Mouse (Mus musculus): ENCODE data around the gene Cox7a2. TPM values are rescaled to one million over a fixed set of nuclear protein-coding genes. Genes with fewer than 3 reads are reported as not detected.

Gene Cox7a2
- 1,316 and 1,450 TPM in 2 replicates for polyA plus RNA-seq (2015; fragmentation: Nextera tagmentation; extraction: Ambion mirVana)

DNA sequence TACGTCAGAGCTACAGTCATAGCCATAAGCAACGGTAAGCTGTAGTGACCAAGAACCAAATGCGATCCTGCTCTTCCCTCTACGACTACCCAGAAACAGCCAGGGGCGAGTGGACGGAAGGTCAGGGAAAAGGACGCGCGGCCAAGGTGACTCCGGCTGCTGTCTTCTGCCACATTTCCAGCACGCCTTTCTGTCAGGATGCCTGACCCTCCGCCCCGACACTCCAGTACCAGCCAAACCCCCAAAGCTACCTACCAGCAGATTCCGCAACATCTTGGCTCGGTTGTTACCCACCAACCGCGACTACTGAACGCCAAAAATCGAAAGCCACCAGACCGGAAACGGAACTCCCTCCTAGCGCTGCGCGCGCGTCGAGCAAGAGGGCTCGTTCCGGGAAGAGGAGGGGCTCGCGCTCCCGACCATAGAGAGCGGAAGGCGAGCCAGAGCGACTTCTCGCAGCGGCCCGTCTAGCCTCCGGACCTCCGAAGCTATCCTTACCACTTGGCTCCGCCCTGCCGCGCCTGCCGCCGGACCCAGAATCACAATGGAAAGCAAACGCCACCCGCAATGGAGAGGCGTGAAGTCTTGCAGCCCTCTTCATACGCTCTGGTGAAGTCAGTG lies at the start of gene Cox7a2:
Gene Cox7a2 (minus strand): TSS at position 494 of the 621 bp plus-strand sequence.
- Histone ChIP-seq H3K9ac (peak within 1 kb of the TSS; percentile 96), H3K27ac (replicated peaks) (peak within 1 kb of the TSS; percentile 97), H3K27me3 (replicated peaks) (no peaks in the 10 kb centered on the region), H3K4me1 (peaks cover 23% of the 10 kb centered on the region), H3K4me2 (peak within 1 kb of the TSS; percentile 90), H3K4me3 (peak within 1 kb of the TSS; percentile 90), H3K36me3 (peaks cover 34% of the 10 kb centered on the region), H3K9me3 (no peaks in the 10 kb centered on the region)
- peak; percentile 94 for ATAC-seq (ENCODE audit: extremely low read depth, insufficient number of reproducible peaks, low FRiP score, low TSS enrichment)
- under 1% methylated on average over 49 of the region's 49 CpGs for WGBS

DNA sequence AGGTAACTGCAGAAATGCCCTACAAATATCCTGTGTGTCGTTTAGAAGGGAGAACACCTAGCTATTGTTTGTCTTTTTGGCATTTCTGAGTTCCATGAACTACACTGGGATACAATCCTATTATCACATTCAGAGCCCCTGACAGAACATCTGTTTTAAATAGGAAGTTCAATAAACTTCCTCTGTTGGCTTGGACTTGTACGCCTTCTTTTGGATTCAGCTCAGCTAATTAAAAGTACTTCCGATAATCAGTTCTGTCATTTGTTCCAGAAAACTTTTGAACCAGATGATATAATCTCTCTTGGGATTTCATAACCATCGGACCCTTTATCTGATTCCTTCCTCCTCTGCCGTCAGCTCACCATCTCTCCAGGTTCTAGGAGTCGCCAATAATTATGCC lies 49.7 kb upstream of the Cox7a2 start:
- no peak overlapping the region for H3K9ac ChIP-seq
- no peak overlapping the region for H3K27ac ChIP-seq (replicated peaks)
- H3K4me1 ChIP-seq = peaks cover 7% of the 10 kb centered on the region
- peaks cover 18% of the 10 kb centered on the region for H3K36me3 ChIP-seq
- no peaks in the 10 kb centered on the region for H3K9me3 ChIP-seq
- H3K4me2 ChIP-seq = no peak overlapping the region
- ATAC-seq (ENCODE audit: extremely low read depth, insufficient number of reproducible peaks, low FRiP score, low TSS enrichment) = no peak
- H3K4me3 ChIP-seq = no peak overlapping the region
- WGBS = 61% methylated on average over 6 of the region's 6 CpGs
- H3K27me3 ChIP-seq (replicated peaks) = no peaks in the 10 kb centered on the region

DNA sequence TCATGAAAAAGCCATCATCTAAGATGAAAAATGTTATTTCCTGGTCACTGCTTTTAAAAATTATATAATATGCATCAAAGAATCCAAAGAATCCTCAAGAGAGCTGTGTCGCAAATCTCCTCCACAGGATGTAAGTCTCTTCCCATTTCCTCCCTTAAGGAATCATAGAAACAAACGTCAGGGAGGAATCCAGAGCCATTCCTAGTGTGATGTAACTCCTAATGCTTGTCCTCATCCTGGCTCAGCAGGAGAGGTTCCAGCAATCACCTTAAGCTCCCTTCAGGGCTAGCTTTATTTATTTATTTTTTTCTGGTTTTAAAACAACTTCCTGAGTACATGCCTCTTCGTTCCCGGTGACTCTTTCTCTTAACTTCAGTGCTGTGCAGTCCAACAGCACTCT lies 47.5 kb upstream of the Cox7a2 start:
- ATAC-seq (ENCODE audit: extremely low read depth, insufficient number of reproducible peaks, low FRiP score, low TSS enrichment) = no peak
- H3K9me3 ChIP-seq = no peaks in the 10 kb centered on the region
- H3K27me3 ChIP-seq (replicated peaks) = no peaks in the 10 kb centered on the region
- no peak overlapping the region for H3K9ac ChIP-seq
- no peak overlapping the region for H3K27ac ChIP-seq (replicated peaks)
- 31% methylated on average over 4 of the region's 4 CpGs for WGBS
- no peak overlapping the region for H3K4me3 ChIP-seq
- no peak overlapping the region for H3K4me2 ChIP-seq
- peaks cover 7% of the 10 kb centered on the region for H3K4me1 ChIP-seq
- H3K36me3 ChIP-seq = peaks cover 3% of the 10 kb centered on the region; the same call in 1 of the 2 replicates

DNA sequence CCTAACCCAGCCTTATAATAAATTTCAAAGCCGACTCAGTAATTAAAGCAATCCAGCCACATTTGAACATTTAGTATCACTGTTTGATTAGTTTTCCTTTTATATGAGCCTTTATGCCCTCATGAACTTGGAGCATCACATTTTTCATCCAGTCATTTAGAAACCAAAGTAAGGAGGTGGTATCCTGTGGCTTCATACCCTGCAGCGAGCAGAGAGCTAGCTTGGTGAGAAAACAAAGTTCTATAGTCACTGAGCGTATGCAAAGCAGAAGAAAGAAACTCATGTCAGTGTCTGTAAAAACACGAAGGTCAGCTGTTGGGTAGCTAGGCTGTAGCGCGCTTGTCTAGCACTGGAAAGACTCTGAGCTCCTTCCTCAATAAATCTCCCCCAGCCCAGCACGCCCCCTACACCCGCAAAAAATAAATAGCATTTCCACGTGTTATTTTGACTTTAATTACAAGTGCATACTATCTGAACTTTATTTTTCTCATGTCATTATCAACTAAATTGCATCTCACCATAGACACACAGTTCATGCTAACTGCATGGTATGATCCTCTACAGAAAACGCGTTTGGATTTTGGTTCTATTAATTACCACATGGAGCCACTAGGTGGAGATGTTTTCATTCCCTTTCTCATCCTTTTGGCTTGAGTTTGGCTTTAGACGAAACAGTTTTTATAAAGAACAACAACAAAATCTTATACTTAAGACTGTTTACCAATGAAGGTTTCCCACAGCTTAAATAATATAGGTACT lies 46.8 kb upstream of the Cox7a2 start:
- H3K9me3 ChIP-seq = no peaks in the 10 kb centered on the region
- H3K9ac ChIP-seq = no peak overlapping the region
- no peak overlapping the region for H3K4me3 ChIP-seq
- H3K27ac ChIP-seq (replicated peaks) = no peak overlapping the region
- no peak overlapping the region for H3K4me2 ChIP-seq
- no peaks in the 10 kb centered on the region for H3K27me3 ChIP-seq (replicated peaks)
- WGBS = 45% methylated on average over 12 of the region's 12 CpGs
- peaks cover 3% of the 10 kb centered on the region; the same call in 1 of the 2 replicates for H3K36me3 ChIP-seq
- ATAC-seq (ENCODE audit: extremely low read depth, insufficient number of reproducible peaks, low FRiP score, low TSS enrichment) = no peak
- peaks cover 7% of the 10 kb centered on the region for H3K4me1 ChIP-seq

DNA sequence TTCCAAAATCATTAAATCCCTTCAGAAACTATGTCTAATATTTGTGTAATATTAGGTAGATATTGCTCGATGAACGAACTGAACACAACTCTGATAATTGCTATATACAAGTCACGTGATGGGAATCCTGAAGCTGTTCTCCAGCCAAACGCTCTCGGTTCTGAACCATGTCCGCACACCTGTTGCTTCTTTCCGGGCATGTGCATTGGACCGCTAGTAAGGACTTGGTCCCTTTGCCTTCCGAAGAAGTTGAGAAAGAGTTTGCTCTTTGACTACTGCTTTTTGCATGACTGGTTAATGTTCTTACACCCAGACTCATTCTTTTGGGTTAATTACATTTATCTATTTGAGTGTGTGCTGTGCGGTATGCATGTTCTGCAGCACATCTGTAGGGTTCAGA lies 45.7 kb upstream of the Cox7a2 start:
- Histone ChIP-seq H3K4me1 (peaks cover 7% of the 10 kb centered on the region), H3K4me2 (no peak overlapping the region), H3K36me3 (peaks cover 3% of the 10 kb centered on the region; the same call in 1 of the 2 replicates), H3K9ac (no peak overlapping the region), H3K27ac (replicated peaks) (no peak overlapping the region), H3K9me3 (no peaks in the 10 kb centered on the region), H3K4me3 (no peak overlapping the region), H3K27me3 (replicated peaks) (no peaks in the 10 kb centered on the region)
- no peak for ATAC-seq (ENCODE audit: extremely low read depth, insufficient number of reproducible peaks, low FRiP score, low TSS enrichment)
- 86% methylated on average over 10 of the region's 10 CpGs for WGBS

DNA sequence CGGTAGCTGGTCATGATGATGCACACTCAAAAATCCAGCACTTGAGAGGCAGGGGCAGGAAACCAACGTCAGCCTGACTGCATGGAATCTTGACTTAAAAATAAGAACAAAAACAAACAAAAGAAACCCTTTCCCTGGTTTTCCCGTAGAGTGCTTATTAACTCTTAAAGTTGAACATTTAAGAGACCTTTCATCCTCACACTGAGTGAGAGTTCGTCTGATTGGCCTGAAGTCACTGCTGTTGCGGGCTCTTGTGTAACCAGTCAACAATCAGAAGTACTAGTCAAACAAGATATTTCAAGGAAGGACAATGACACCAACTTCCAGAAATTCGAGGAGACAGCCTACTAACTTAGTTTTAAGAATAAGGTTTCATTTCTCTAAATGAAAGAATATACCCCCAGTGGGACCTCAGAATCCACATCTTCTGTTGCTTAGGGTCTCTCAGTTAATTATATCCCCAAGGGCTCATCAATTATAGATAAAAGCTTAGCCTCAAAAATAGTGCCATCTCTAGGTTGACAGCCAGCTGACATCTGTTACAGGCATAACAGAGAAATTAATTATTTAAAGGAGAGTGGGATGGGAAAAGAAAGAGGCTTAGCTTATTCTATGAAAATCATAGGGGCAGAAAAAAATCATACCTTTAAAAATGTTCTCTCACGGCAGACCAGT lies 36.9 kb upstream of the Cox7a2 start:
- Histone ChIP-seq H3K4me2 (no peak overlapping the region), H3K36me3 (no peaks in the 10 kb centered on the region), H3K9ac (no peak overlapping the region), H3K27me3 (replicated peaks) (no peaks in the 10 kb centered on the region), H3K4me3 (no peak overlapping the region), H3K9me3 (no peaks in the 10 kb centered on the region), H3K27ac (replicated peaks) (no peak overlapping the region), H3K4me1 (peaks cover 10% of the 10 kb centered on the region)
- 65% methylated on average over 7 of the region's 7 CpGs for WGBS
- no peak for ATAC-seq (ENCODE audit: extremely low read depth, insufficient number of reproducible peaks, low FRiP score, low TSS enrichment)

DNA sequence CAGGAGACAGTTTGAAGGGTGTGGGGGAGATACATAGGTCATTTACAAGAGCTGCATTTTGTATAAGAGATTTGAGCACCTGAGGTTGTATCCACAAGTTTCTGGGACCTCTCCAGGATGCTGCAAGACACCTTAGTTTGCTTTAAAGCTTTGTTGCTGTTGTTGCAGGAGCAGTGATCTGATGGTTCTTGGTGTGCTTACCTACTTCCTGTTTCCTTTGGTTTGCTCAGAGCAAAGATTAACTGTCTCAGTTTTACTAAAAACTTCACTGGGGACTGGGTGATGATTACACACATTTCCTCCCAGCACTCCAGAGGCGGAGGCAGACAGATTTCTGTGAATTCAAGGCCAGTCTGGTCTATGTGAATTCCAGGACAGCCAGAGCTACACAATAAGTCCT lies 35.4 kb upstream of the Cox7a2 start:
- no peaks in the 10 kb centered on the region for H3K27me3 ChIP-seq (replicated peaks)
- no peak overlapping the region for H3K9ac ChIP-seq
- H3K4me3 ChIP-seq = no peak overlapping the region
- H3K27ac ChIP-seq (replicated peaks) = no peak overlapping the region
- no peak for ATAC-seq (ENCODE audit: extremely low read depth, insufficient number of reproducible peaks, low FRiP score, low TSS enrichment)
- H3K4me2 ChIP-seq = no peak overlapping the region
- H3K9me3 ChIP-seq = no peaks in the 10 kb centered on the region
- H3K4me1 ChIP-seq = peaks cover 20% of the 10 kb centered on the region
- no peaks in the 10 kb centered on the region for H3K36me3 ChIP-seq
- 73% methylated on average over 1 of the region's 1 CpGs for WGBS

DNA sequence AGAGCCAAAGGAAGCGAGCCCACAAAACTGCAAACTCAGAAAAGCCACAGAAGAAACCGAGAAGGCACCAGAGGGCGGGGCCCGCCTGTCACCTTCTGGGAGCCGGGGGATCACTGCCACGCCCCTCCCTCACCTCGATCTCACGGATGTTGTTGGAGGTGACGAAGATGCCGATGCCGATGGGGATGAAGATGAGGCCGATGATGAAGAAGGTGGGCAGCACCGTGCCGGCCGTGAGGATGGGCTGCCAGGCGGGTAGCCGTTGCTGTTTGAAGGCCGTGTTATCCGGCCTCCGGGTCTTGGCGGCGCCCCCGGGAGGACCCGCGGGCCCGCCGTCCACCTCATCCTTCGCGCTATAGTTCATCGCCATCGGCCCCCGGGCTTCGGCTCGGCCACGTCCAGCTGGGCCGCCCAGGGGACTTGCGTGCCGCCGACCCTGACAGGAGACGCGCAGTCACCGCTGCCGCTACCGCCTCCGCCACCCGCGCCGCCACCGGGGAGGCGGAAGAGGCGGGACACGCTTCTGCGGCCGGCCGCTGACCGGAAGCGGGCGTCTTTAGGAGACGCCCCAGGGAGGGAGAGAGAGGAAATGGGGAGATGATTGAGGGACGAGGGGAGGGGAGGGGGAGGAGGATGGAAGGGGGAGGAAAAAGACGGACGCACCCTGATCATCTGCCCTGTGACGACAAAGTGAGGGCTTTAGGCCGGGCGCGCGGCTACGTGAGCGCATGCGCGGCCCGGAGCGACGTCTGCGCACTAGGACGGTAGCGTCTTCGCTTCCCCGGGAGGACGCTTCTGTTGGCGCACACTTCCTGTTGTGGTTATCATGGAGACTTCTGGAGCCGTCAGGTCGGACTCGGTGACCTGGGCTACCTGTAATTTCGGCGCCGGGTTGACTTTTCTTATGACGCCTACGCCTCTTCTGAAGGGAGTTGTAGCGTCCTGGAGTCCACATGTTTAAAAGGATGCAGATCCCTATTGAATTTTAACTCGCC lies 33.5 kb upstream of the Cox7a2 start, which contains the start of gene Tmem30a:
Gene Tmem30a (minus strand): TSS at position 667 of the 995 bp plus-strand sequence.
- Histone ChIP-seq H3K9me3 (no peaks in the 10 kb centered on the region), H3K36me3 (no peaks in the 10 kb centered on the region), H3K27me3 (replicated peaks) (no peaks in the 10 kb centered on the region), H3K9ac (peak within 1 kb of the TSS; percentile 87), H3K27ac (replicated peaks) (peak within 1 kb of the TSS; percentile 86), H3K4me1 (peaks cover 27% of the 10 kb centered on the region), H3K4me3 (peak within 1 kb of the TSS; percentile 73), H3K4me2 (peak within 1 kb of the TSS; percentile 81)
- ATAC-seq (ENCODE audit: extremely low read depth, insufficient number of reproducible peaks, low FRiP score, low TSS enrichment) = peak; percentile 90
- WGBS = under 1% methylated on average over 91 of the region's 91 CpGs

DNA sequence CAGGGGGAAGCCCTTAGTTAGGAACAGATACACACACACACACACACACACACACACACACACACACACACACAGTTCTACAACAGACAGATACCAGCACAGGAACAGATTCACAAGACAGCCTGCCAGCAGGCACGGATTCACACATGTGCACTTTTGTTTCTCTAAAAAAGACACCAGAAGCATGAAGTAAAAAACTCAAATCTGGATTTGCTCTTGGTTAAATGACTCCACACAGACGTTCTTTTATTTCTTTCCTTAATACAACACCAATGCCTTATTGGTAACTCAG lies 26.1 kb upstream of the Cox7a2 start:
- Histone ChIP-seq H3K36me3 (peaks cover 2% of the 10 kb centered on the region; the same call in 1 of the 2 replicates), H3K27me3 (replicated peaks) (no peaks in the 10 kb centered on the region), H3K4me2 (no peak overlapping the region), H3K4me3 (no peak overlapping the region), H3K9me3 (no peaks in the 10 kb centered on the region), H3K27ac (replicated peaks) (no peak overlapping the region), H3K9ac (no peak overlapping the region), H3K4me1 (peaks cover 21% of the 10 kb centered on the region)
- 72% methylated on average over 2 of the region's 2 CpGs for WGBS
- ATAC-seq (ENCODE audit: extremely low read depth, insufficient number of reproducible peaks, low FRiP score, low TSS enrichment) = no peak

DNA sequence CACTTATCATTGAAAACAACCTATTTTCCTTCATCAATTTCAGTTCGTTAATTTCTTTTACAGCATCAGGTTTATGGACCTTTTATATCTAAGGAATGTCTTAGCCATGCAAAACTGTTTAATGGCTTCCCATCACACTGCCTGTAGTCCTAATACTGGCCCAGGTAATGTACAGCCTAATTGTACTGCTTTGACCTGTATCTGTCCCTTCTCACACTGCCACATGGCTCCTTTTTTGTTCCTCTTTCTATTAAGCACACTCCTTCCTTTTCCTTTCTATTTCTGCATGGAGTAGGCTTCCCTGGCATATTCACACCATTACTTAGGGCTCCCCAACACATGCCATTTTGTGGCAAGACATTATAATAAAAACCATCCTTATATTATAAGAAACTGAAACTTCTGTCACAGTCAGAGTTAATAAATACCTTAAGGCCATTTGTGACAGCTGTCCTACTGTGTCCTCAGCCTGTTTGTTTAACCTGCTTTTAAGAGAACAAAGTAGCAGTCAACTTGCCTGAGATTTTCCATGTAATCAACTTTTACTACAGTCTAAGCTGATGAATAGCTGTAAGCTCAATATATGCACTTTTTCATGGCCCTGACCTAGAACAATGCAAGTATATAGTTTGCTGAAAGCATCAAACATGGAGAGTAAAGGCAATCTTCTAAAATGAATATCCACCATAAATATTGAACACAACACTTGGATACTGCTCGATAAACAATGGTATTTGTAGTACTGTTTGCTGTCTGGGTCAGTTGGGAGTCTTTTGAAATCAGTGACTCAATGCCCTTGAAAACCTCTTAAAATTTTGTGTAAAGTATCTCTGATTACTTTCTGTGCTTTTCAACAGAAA lies 25.5 kb upstream of the Cox7a2 start:
- H3K9ac ChIP-seq = no peak overlapping the region
- H3K4me3 ChIP-seq = no peak overlapping the region
- peaks cover 19% of the 10 kb centered on the region for H3K4me1 ChIP-seq
- no peak for ATAC-seq (ENCODE audit: extremely low read depth, insufficient number of reproducible peaks, low FRiP score, low TSS enrichment)
- no peaks in the 10 kb centered on the region for H3K9me3 ChIP-seq
- H3K36me3 ChIP-seq = peaks cover 2% of the 10 kb centered on the region; the same call in 1 of the 2 replicates
- no peak overlapping the region for H3K4me2 ChIP-seq
- WGBS = 87% methylated on average over 2 of the region's 2 CpGs
- no peaks in the 10 kb centered on the region for H3K27me3 ChIP-seq (replicated peaks)
- H3K27ac ChIP-seq (replicated peaks) = no peak overlapping the region

Measured in heart, embryonic 13.5 days (tissue).